ENCODE assay signal across 30 mouse cellular contexts in genomic region chr10:95717106-95717680, GRCm38 (mm10). TPM values are rescaled to one million over a fixed set of nuclear protein-coding genes. Genes with fewer than 3 reads are reported as not detected.
DNase-seq lines count a peak whose midpoint lies in the region; ATAC-seq and TF ChIP-seq lines count a peak whose summit lies in the region.
"Had no signal": no experiment of that assay in that cellular context is flagged by ENCODE, and none has a peak within 500 bp of the region (broad histone marks: within the 10 kb centered on the region; RNA-seq: fewer than 3 reads in every experiment).

No protein-coding gene starts in this region.

- peak overlapping the region; percentile 67 for H3K27ac ChIP-seq in kidney, postnatal 0 days
- H3K27ac ChIP-seq: forebrain, embryonic 10.5 days; hindbrain, postnatal 0 days; limb, embryonic 12.5 days; liver, embryonic 13.5 days; midbrain, embryonic 13.5 days had no signal

- DNase-seq in kidney, postnatal 0 days (ENCODE audit: low spot score) = no peak
- no peak for DNase-seq in kidney, adult 18-20 months
- peak; percentile 41 for DNase-seq in ES-CJ7 (ENCODE audit: low read depth, low spot score)
- peak; percentile 28 for DNase-seq in retina, postnatal 1 day
- no peak for DNase-seq in lung, postnatal 4 days
- DNase-seq in urinary bladder, adult 18-20 months (ENCODE audit: low spot score in 2 of 2) = no peak
- DNase-seq: B cell, adult 2 months; cerebellum, adult 11-12 months; cerebellum, postnatal 10 days; forebrain, postnatal 0 days; gastrocnemius, postnatal 14 days; heart, adult 11 months; heart, postnatal 14 days; liver, embryonic 13.5 days; lung, adult 2 months; lung, postnatal 14 days; right cerebral cortex, postnatal 25 days; spleen, adult 18-20 months had no signal

- H3K4me3 ChIP-seq in kidney, postnatal 0 days (replicated peaks; ENCODE audit: low read depth, low read length) = no peak overlapping the region
- H3K4me3 ChIP-seq in E14TG2a.4 (replicated peaks; ENCODE audit: low read length) = peak overlapping the region; percentile 39; the same call in 1 of the 2 replicates
- H3K4me3 ChIP-seq: forebrain, embryonic 10.5 days; heart, embryonic 12.5 days; limb, embryonic 12.5 days; liver, embryonic 13.5 days; midbrain, embryonic 13.5 days had no signal

- 75% methylated on average over 16 of the region's 16 CpGs for WGBS in kidney, postnatal 0 days

- H3K4me1 ChIP-seq in kidney, postnatal 0 days (replicated peaks; ENCODE audit: insufficient read depth, low read length) = 0 out of 2 replicates have a peak, but pooled peaks cover under 1% of the 10 kb centered on the region
- H3K4me1 ChIP-seq in E14TG2a.4 (replicated peaks; ENCODE audit: low read depth, low read length) = peaks cover 70% of the 10 kb centered on the region
- H3K4me1 ChIP-seq: midbrain, embryonic 13.5 days had no signal

- ATAC-seq in kidney, postnatal 0 days (replicated peaks; ENCODE audit: low FRiP score, low read depth) = no peak
- ATAC-seq: forebrain, postnatal 0 days; hindbrain, postnatal 0 days; midbrain, embryonic 13.5 days had no signal

- no peak overlapping the region for H3K9ac ChIP-seq in kidney, postnatal 0 days (ENCODE audit: low read depth, low read length)
- H3K9ac ChIP-seq: forebrain, postnatal 0 days; heart, embryonic 12.5 days; limb, embryonic 12.5 days; liver, embryonic 13.5 days; midbrain, embryonic 13.5 days had no signal

- no peaks in the 10 kb centered on the region for H3K9me3 ChIP-seq in kidney, postnatal 0 days (replicated peaks; ENCODE audit: low read length)
- H3K9me3 ChIP-seq in E14TG2a.4 (ENCODE audit: low read length) = no peaks in the 10 kb centered on the region; the same call in 1 of the 2 replicates
- H3K9me3 ChIP-seq: forebrain, embryonic 10.5 days; heart, embryonic 12.5 days; limb, embryonic 12.5 days; liver, embryonic 13.5 days; midbrain, embryonic 13.5 days had no signal

- H3K27me3 ChIP-seq in kidney, postnatal 0 days (ENCODE audit: insufficient read depth, low read length) = no peaks in the 10 kb centered on the region
- no peaks in the 10 kb centered on the region for H3K27me3 ChIP-seq in E14TG2a.4 (ENCODE audit: insufficient read depth, low read length)
- H3K27me3 ChIP-seq: CH12.LX; heart, embryonic 12.5 days; limb, embryonic 12.5 days; liver, embryonic 13.5 days; midbrain, embryonic 13.5 days had no signal

- no peaks in the 10 kb centered on the region for H3K36me3 ChIP-seq in kidney, postnatal 0 days (ENCODE audit: insufficient read depth, low read length)
- H3K36me3 ChIP-seq in E14TG2a.4 (ENCODE audit: insufficient read depth, low read length) = no peaks in the 10 kb centered on the region
- H3K36me3 ChIP-seq: forebrain, embryonic 10.5 days; heart, embryonic 12.5 days; limb, embryonic 12.5 days; liver, embryonic 13.5 days; midbrain, embryonic 13.5 days had no signal

- H3K4me2 ChIP-seq in kidney, postnatal 0 days (ENCODE audit: low read length) = no peak overlapping the region
- H3K4me2 ChIP-seq: heart, embryonic 12.5 days; limb, embryonic 12.5 days; liver, embryonic 13.5 days; midbrain, embryonic 13.5 days had no signal

- TF ChIP-seq CTCF in kidney, postnatal 0 days (IDR thresholded peaks at IDR 0.05; ENCODE audit: low read depth) = no peak
- no peak for TF ChIP-seq CTCF in E14TG2a.4 (conservative IDR thresholded peaks at IDR 0.05; ENCODE audit: low read length)

RNA-seq across cellular contexts. Expression of gene Anapc15-ps, which starts 43.9 kb away (rescaled TPM):
- not detected in 2 replicates for polyA plus RNA-seq in kidney, postnatal 0 days (2015; fragmentation: Nextera tagmentation; extraction: Ambion mirVana)
- polyA plus RNA-seq: cortical plate, adult 2 months; embryonic facial prominence, embryonic 11.5 days; forebrain, embryonic 10.5 days; forebrain, postnatal 0 days; heart, embryonic 12.5 days; hindbrain, embryonic 11.5 days; hindbrain, postnatal 0 days; limb, embryonic 12.5 days; liver, embryonic 13.5 days; lung, adult 2 months; midbrain, embryonic 13.5 days; neural tube, embryonic 11.5 days; thymus, postnatal 0 days had no signal

Comparison
In these comparisons a context has a peak if more than half of its experiments do, and no peak if none do; other contexts are left out.
1. DNase-seq: peak in ES-CJ7 (single experiment) and retina, postnatal 1 day (single experiment); none in kidney, postnatal 0 days (single experiment), kidney, adult 18-20 months (single experiment), lung, postnatal 4 days (0 of 2) and urinary bladder, adult 18-20 months (0 of 2).